ENCODE assay signal across 29 mouse cellular contexts in genomic region chr8:70937200-70937599, GRCm38 (mm10). TPM values are rescaled to one million over a fixed set of nuclear protein-coding genes. Genes with fewer than 3 reads are reported as not detected.
DNase-seq lines count a peak whose midpoint lies in the region; ATAC-seq and TF ChIP-seq lines count a peak whose summit lies in the region.
"Had no signal": no experiment of that assay in that cellular context is flagged by ENCODE, and none has a peak within 500 bp of the region (broad histone marks: within the 10 kb centered on the region; RNA-seq: fewer than 3 reads in every experiment).

No protein-coding gene starts in this region.

- no peaks in the 10 kb centered on the region for H3K4me1 ChIP-seq in forebrain, embryonic 11.5 days (replicated peaks; ENCODE audit: control insufficient read depth, insufficient read depth, low read length)
- H3K4me1 ChIP-seq in forebrain, embryonic 14.5 days (ENCODE audit: control insufficient read depth, insufficient read depth, low read length): no peaks in the 10 kb centered on the region
- H3K4me1 ChIP-seq: forebrain, embryonic 12.5 days; heart, embryonic 13.5 days; hindbrain, embryonic 12.5 days had no signal

- ATAC-seq in forebrain, embryonic 11.5 days (replicated peaks; ENCODE audit: low FRiP score): no peak
- ATAC-seq in forebrain, embryonic 14.5 days: no peak
- ATAC-seq: activated CD4-positive, CD25-positive, alpha-beta regulatory T cell, adult 4 months; CD4-positive, CD25-positive, alpha-beta regulatory T cell, adult 4 months; forebrain, postnatal 0 days; hindbrain, embryonic 16.5 days; inflammation-experienced regulatory T-cells, adult 6 months had no signal

- TF ChIP-seq CTCF in layer of hippocampus, adult 2 months (conservative IDR thresholded peaks at IDR 0.05): no peak

- no peak overlapping the region for H3K27ac ChIP-seq in forebrain, embryonic 11.5 days (ENCODE audit: low read depth, low read length)
- no peak overlapping the region for H3K27ac ChIP-seq in forebrain, embryonic 14.5 days (ENCODE audit: low read depth, low read length)
- peak overlapping the region; percentile 74; the same call in 1 of the 2 replicates for H3K27ac ChIP-seq in layer of hippocampus, adult 2 months
- H3K27ac ChIP-seq: embryonic facial prominence, embryonic 15.5 days; forebrain, embryonic 12.5 days; heart, embryonic 13.5 days; hindbrain, embryonic 12.5 days had no signal

- WGBS in forebrain, embryonic 11.5 days: 91% methylated on average over 6 of the region's 6 CpGs
- WGBS in forebrain, embryonic 14.5 days: 82% methylated on average over 6 of the region's 6 CpGs

- no peak overlapping the region for H3K9ac ChIP-seq in forebrain, embryonic 11.5 days (ENCODE audit: low read length)
- no peak overlapping the region for H3K9ac ChIP-seq in forebrain, embryonic 14.5 days (ENCODE audit: low read length)
- H3K9ac ChIP-seq: embryonic facial prominence, embryonic 15.5 days; forebrain, embryonic 12.5 days; forebrain, postnatal 0 days; heart, embryonic 13.5 days; hindbrain, embryonic 12.5 days had no signal

- no peaks in the 10 kb centered on the region for H3K9me3 ChIP-seq in forebrain, embryonic 11.5 days (ENCODE audit: control insufficient read depth, low read length)
- H3K9me3 ChIP-seq in forebrain, embryonic 14.5 days (replicated peaks; ENCODE audit: control insufficient read depth, low read length): no peaks in the 10 kb centered on the region
- H3K9me3 ChIP-seq: embryonic facial prominence, embryonic 15.5 days; forebrain, embryonic 12.5 days; G1E; heart, embryonic 13.5 days; hindbrain, embryonic 12.5 days had no signal

- H3K36me3 ChIP-seq in forebrain, embryonic 11.5 days (ENCODE audit: control insufficient read depth, insufficient read depth, low read length): no peaks in the 10 kb centered on the region
- H3K36me3 ChIP-seq in forebrain, embryonic 14.5 days (ENCODE audit: control insufficient read depth, insufficient read depth, low read length): peaks cover 3% of the 10 kb centered on the region; the same call in 1 of the 2 replicates
- H3K36me3 ChIP-seq: embryonic facial prominence, embryonic 15.5 days; G1E had no signal

- no peak overlapping the region for H3K4me3 ChIP-seq in forebrain, embryonic 11.5 days (ENCODE audit: low read depth, low read length)
- no peak overlapping the region for H3K4me3 ChIP-seq in forebrain, embryonic 14.5 days (ENCODE audit: low read depth, low read length)
- no peak overlapping the region for H3K4me3 ChIP-seq in layer of hippocampus, adult 2 months
- H3K4me3 ChIP-seq: embryonic facial prominence, embryonic 15.5 days; erythroblast, embryonic 14.5 days; forebrain, embryonic 12.5 days; heart, embryonic 13.5 days; hindbrain, embryonic 12.5 days had no signal

- peak; percentile 28 for DNase-seq in forebrain, embryonic 11.5 days (ENCODE audit: low spot score)
- DNase-seq in forebrain, embryonic 14.5 days (ENCODE audit: low spot score): no peak
- DNase-seq in layer of hippocampus, adult 2 months (ENCODE audit: low spot score in 2 of 2): peak in 1 of 2 experiments; percentile 52
- DNase-seq in layer of hippocampus, postnatal 14 days (ENCODE audit: low spot score in 2 of 2): no peak
- peak; percentile 6 for DNase-seq in urinary bladder, adult 2 months (ENCODE audit: low spot score)
- no peak for DNase-seq in urinary bladder, postnatal 10 days (ENCODE audit: low spot score)
- no peak for DNase-seq in adrenal gland, adult 8-10 months
- DNase-seq: adrenal gland, adult 2 months; adrenal gland, postnatal 36 days; B cell, adult 2 months; cerebellum, adult 11 months; cerebellum, adult 8-10 months; cerebellum, postnatal 14 days; embryo, embryonic 11 days; forebrain, postnatal 0 days; gastrocnemius, postnatal 36 days; heart, postnatal 36 days; kidney, adult 11 months had no signal

- no peaks in the 10 kb centered on the region for H3K27me3 ChIP-seq in forebrain, embryonic 11.5 days (ENCODE audit: control insufficient read depth, insufficient read depth, low read length)
- H3K27me3 ChIP-seq in forebrain, embryonic 14.5 days (replicated peaks; ENCODE audit: control insufficient read depth, insufficient read depth, low read length): no peaks in the 10 kb centered on the region
- H3K27me3 ChIP-seq: embryonic facial prominence, embryonic 15.5 days; forebrain, embryonic 12.5 days; heart, embryonic 13.5 days; hindbrain, embryonic 12.5 days had no signal

- H3K4me2 ChIP-seq in forebrain, embryonic 11.5 days (ENCODE audit: low read depth, low read length, severe bottlenecking): no peak overlapping the region
- H3K4me2 ChIP-seq in forebrain, embryonic 14.5 days (ENCODE audit: low read length): no peak overlapping the region
- H3K4me2 ChIP-seq: embryonic facial prominence, embryonic 15.5 days; forebrain, embryonic 12.5 days; heart, embryonic 13.5 days; hindbrain, embryonic 12.5 days had no signal

RNA-seq across cellular contexts. Expression of gene Map1s, which starts 31.5 kb away (rescaled TPM):
- 57.3 and 59.9 TPM in 2 replicates for polyA plus RNA-seq in forebrain, embryonic 11.5 days (2014; fragmentation: Nextera tagmentation; extraction: Ambion mirVana)
- 33.9 and 50.8 TPM in 2 replicates for polyA plus RNA-seq in forebrain, embryonic 14.5 days (2014; fragmentation: Nextera tagmentation; extraction: Ambion mirVana)
- 10 to 100 TPM; 97.0 to 98.1 TPM for total RNA-seq in layer of hippocampus, adult 2 months (2021)
- 10 to 100 TPM; 73.2 to 77.0 TPM for total RNA-seq in layer of hippocampus, postnatal 14 days (2021)
- polyA plus RNA-seq in urinary bladder, adult 2 months (2012; rRNA removed): 30.8 and 34.4 TPM in 2 replicates
- total RNA-seq in adrenal gland, adult 8-10 months (2022): 10 to 100 TPM; 35.7 to 54.1 (median 50.0) TPM

RNA-seq across cellular contexts. Expression of gene Rpl18a, which starts 40.0 kb away (rescaled TPM):
- polyA plus RNA-seq in forebrain, embryonic 11.5 days (2014; fragmentation: Nextera tagmentation; extraction: Ambion mirVana): 2,879 and 3,145 TPM in 2 replicates
- 2,846 and 4,258 TPM in 2 replicates for polyA plus RNA-seq in forebrain, embryonic 14.5 days (2014; fragmentation: Nextera tagmentation; extraction: Ambion mirVana)
- total RNA-seq in layer of hippocampus, adult 2 months (2021): 100 to 1,000 TPM; 698 to 704 TPM
- 100 to 1,000 TPM; 673 to 736 TPM for total RNA-seq in layer of hippocampus, postnatal 14 days (2021)
- polyA plus RNA-seq in urinary bladder, adult 2 months (2012; rRNA removed): 3,950 and 3,976 TPM in 2 replicates
- total RNA-seq in adrenal gland, adult 8-10 months (2022): 1,000 to 10,000 TPM; 1,169 to 1,386 (median 1,259) TPM

RNA-seq across cellular contexts. Expression of gene Slc5a5, which starts 44.6 kb away (rescaled TPM):
- 0.43 and 0.44 TPM in 2 replicates for polyA plus RNA-seq in forebrain, embryonic 11.5 days (2014; fragmentation: Nextera tagmentation; extraction: Ambion mirVana)
- polyA plus RNA-seq in forebrain, embryonic 14.5 days (2014; fragmentation: Nextera tagmentation; extraction: Ambion mirVana): 0.60 and 0.89 TPM in 2 replicates
- 1 to 10 TPM; 5.9 to 8.0 TPM for total RNA-seq in layer of hippocampus, adult 2 months (2021)
- 1 to 10 TPM; 7.3 to 8.3 TPM for total RNA-seq in layer of hippocampus, postnatal 14 days (2021)
- polyA plus RNA-seq in urinary bladder, adult 2 months (2012; rRNA removed): 1.7 and 2.3 TPM in 2 replicates
- total RNA-seq in adrenal gland, adult 8-10 months (2022): not detected
- total RNA-seq: adrenal gland, postnatal 36 days; G1E; heart, adult 8-10 months; heart, postnatal 36 days had no signal
- polyA plus RNA-seq: activated CD4-positive, CD25-positive, alpha-beta regulatory T cell, adult 4 months; CD4-positive, CD25-positive, alpha-beta regulatory T cell, adult 4 months; inflammation-experienced regulatory T-cells, adult 6 months had no signal

Comparison
In these comparisons a context has a peak if more than half of its experiments do, and no peak if none do; other contexts are left out.
1. DNase-seq: peak in forebrain, embryonic 11.5 days (single experiment) and urinary bladder, adult 2 months (single experiment); none in forebrain, embryonic 14.5 days (single experiment), layer of hippocampus, postnatal 14 days (0 of 2), urinary bladder, postnatal 10 days (single experiment) and adrenal gland, adult 8-10 months (single experiment).
2. RNA of gene Slc5a5, which starts 44.6 kb away (total RNA-seq): 7.3 to 8.3 TPM in layer of hippocampus, postnatal 14 days and 5.9 to 8.0 TPM in layer of hippocampus, adult 2 months; not detected in adrenal gland, adult 8-10 months; every median in the first group is over 4 times any median in the second.